Mouse (Mus musculus): ENCODE data around the gene Phf24. TPM values are rescaled to one million over a fixed set of nuclear protein-coding genes. Genes with fewer than 3 reads are reported as not detected.
A peak's percentile ranks its signal among the peaks of the same experiment; 100 is the strongest.

Gene Phf24
- polyA plus RNA-seq, 1 experiment from 2014 or later, result 0.06 TPM

DNA sequence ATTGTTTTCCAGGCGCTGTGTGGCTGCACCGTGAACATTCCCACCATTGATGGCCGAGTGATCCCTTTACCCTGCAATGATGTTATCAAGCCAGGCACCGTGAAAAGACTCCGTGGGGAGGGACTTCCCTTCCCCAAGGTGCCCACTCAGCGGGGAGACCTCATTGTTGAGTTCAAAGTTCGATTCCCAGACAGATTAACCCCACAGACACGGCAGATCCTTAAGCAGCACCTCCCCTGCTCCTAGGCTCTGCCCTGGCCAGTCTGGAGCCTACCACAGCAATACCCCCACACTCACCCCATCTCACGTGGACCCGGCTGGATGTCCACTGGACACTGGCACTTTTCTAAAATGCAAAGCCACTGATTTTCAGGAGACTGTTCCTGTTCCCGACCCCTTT, 40.8 kb downstream of the Phf24 start:
- no peak for ATAC-seq (ENCODE audit: low read depth)
- no peaks in the 10 kb centered on the region for H3K4me1 ChIP-seq (ENCODE audit: control insufficient read depth, low read depth, low read length)
- 66% methylated on average over 11 of the region's 11 CpGs for WGBS (ENCODE audit: insufficient replicate concordance)

GRCm38 (mm10) chr4:42957979-42958378, 41.5 kb downstream of the Phf24 start:
- Histone ChIP-seq H3K27ac (ENCODE audit: low read length) (no peak overlapping the region), H3K4me3 (ENCODE audit: low read depth, low read length) (no peak overlapping the region), H3K4me1 (ENCODE audit: control insufficient read depth, low read depth, low read length) (no peaks in the 10 kb centered on the region), H3K4me2 (ENCODE audit: low read depth, low read length) (no peak overlapping the region), H3K27me3 (ENCODE audit: control insufficient read depth, insufficient read depth, low read depth, low read length) (no peaks in the 10 kb centered on the region), H3K36me3 (ENCODE audit: control insufficient read depth, insufficient read depth) (no peaks in the 10 kb centered on the region), H3K9ac (ENCODE audit: low read depth, low read length) (no peak overlapping the region), H3K9me3 (replicated peaks; ENCODE audit: control insufficient read depth, low read length) (no peaks in the 10 kb centered on the region)
- 73% methylated on average over 8 of the region's 8 CpGs for WGBS (ENCODE audit: insufficient replicate concordance)
- no peak for ATAC-seq (ENCODE audit: low read depth)

More for the DNA sequence above, 40.8 kb downstream of the Phf24 start:
- Histone ChIP-seq H3K4me2 (ENCODE audit: low read depth, low read length) (no peak overlapping the region), H3K27me3 (ENCODE audit: control insufficient read depth, insufficient read depth, low read depth, low read length) (no peaks in the 10 kb centered on the region), H3K27ac (ENCODE audit: low read length) (no peak overlapping the region), H3K9ac (ENCODE audit: low read depth, low read length) (no peak overlapping the region), H3K9me3 (replicated peaks; ENCODE audit: control insufficient read depth, low read length) (no peaks in the 10 kb centered on the region), H3K4me3 (ENCODE audit: low read depth, low read length) (no peak overlapping the region), H3K36me3 (ENCODE audit: control insufficient read depth, insufficient read depth) (no peaks in the 10 kb centered on the region)

- no peaks in the 10 kb centered on the region for H3K4me1 ChIP-seq (ENCODE audit: control insufficient read depth, low read depth, low read length)
- 55% methylated on average over 8 of the region's 8 CpGs for WGBS (ENCODE audit: insufficient replicate concordance)
- no peak for ATAC-seq (ENCODE audit: low read depth)
These were observed 42.5 kb downstream of the Phf24 start for GRCm38 (mm10) chr4:42958942-42959341.

GRCm38 (mm10) chr4:42959382-42959781, 42.9 kb downstream of the Phf24 start:
- Histone ChIP-seq H3K4me2 (ENCODE audit: low read depth, low read length) (no peak overlapping the region), H3K27me3 (ENCODE audit: control insufficient read depth, insufficient read depth, low read depth, low read length) (no peaks in the 10 kb centered on the region), H3K4me3 (ENCODE audit: low read depth, low read length) (no peak overlapping the region), H3K36me3 (ENCODE audit: control insufficient read depth, insufficient read depth) (no peaks in the 10 kb centered on the region), H3K9ac (ENCODE audit: low read depth, low read length) (no peak overlapping the region), H3K4me1 (ENCODE audit: control insufficient read depth, low read depth, low read length) (no peaks in the 10 kb centered on the region), H3K27ac (ENCODE audit: low read length) (no peak overlapping the region), H3K9me3 (replicated peaks; ENCODE audit: control insufficient read depth, low read length) (no peaks in the 10 kb centered on the region)
- WGBS (ENCODE audit: insufficient replicate concordance), result 47% methylated on average over 4 of the region's 4 CpGs
- ATAC-seq (ENCODE audit: low read depth), result no peak

More at GRCm38 (mm10) chr4:42958942-42959341, 42.5 kb downstream of the Phf24 start:
- no peaks in the 10 kb centered on the region for H3K36me3 ChIP-seq (ENCODE audit: control insufficient read depth, insufficient read depth)
- H3K9me3 ChIP-seq (replicated peaks; ENCODE audit: control insufficient read depth, low read length), result no peaks in the 10 kb centered on the region
- no peak overlapping the region for H3K9ac ChIP-seq (ENCODE audit: low read depth, low read length)
- H3K4me2 ChIP-seq (ENCODE audit: low read depth, low read length), result no peak overlapping the region
- no peak overlapping the region for H3K27ac ChIP-seq (ENCODE audit: low read length)
- no peak overlapping the region for H3K4me3 ChIP-seq (ENCODE audit: low read depth, low read length)
- no peaks in the 10 kb centered on the region for H3K27me3 ChIP-seq (ENCODE audit: control insufficient read depth, insufficient read depth, low read depth, low read length)

DNA sequence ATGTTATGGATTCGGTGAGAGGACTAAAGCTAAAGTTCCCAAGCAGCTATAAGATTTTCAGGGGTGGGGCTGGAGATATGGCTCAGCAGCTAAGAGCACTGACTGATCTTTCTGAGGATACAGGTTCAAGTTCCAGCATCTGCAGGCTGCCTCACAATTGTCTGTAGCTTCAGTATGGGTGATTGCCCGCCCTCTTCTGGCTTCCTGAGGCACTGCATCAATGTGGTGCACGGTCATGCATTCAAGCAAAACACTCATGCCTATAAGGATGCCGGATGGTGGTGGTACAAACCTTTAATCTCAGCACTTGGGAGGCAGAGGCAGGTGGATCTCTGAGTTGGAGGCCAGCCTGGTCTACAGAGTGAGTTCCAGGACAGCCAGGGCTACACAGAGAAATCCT, 45.1 kb downstream of the Phf24 start:
- Histone ChIP-seq H3K36me3 (ENCODE audit: control insufficient read depth, insufficient read depth) (no peaks in the 10 kb centered on the region), H3K4me3 (ENCODE audit: low read depth, low read length) (no peak overlapping the region), H3K27me3 (ENCODE audit: control insufficient read depth, insufficient read depth, low read depth, low read length) (no peaks in the 10 kb centered on the region), H3K9me3 (replicated peaks; ENCODE audit: control insufficient read depth, low read length) (no peaks in the 10 kb centered on the region), H3K4me2 (ENCODE audit: low read depth, low read length) (no peak overlapping the region), H3K4me1 (ENCODE audit: control insufficient read depth, low read depth, low read length) (no peaks in the 10 kb centered on the region; the same call in none of the 2 replicates), H3K9ac (ENCODE audit: low read depth, low read length) (no peak overlapping the region), H3K27ac (ENCODE audit: low read length) (no peak overlapping the region)
- ATAC-seq (ENCODE audit: low read depth), result no peak
- WGBS (ENCODE audit: insufficient replicate concordance), result 25% methylated on average over 4 of the region's 4 CpGs

- no peak for ATAC-seq (ENCODE audit: low read depth)
These were observed 47.0 kb downstream of the Phf24 start for GRCm38 (mm10) chr4:42963480-42963879.

GRCm38 (mm10) chr4:42965039-42965719, 48.7 kb downstream of the Phf24 start:
- WGBS (ENCODE audit: insufficient replicate concordance), result 12% methylated on average over 12 of the region's 12 CpGs
- peak; percentile 45; the same call in 1 of the 2 replicates for ATAC-seq (ENCODE audit: low read depth)
- no peaks in the 10 kb centered on the region for H3K27me3 ChIP-seq (ENCODE audit: control insufficient read depth, insufficient read depth, low read depth, low read length)
- H3K36me3 ChIP-seq (ENCODE audit: control insufficient read depth, insufficient read depth), result no peaks in the 10 kb centered on the region
- H3K4me3 ChIP-seq (ENCODE audit: low read depth, low read length), result no peak overlapping the region
- H3K9ac ChIP-seq (ENCODE audit: low read depth, low read length), result no peak overlapping the region
- H3K9me3 ChIP-seq (replicated peaks; ENCODE audit: control insufficient read depth, low read length), result no peaks in the 10 kb centered on the region
- H3K4me2 ChIP-seq (ENCODE audit: low read depth, low read length), result peak overlapping the region; percentile 37
- no peaks in the 10 kb centered on the region; the same call in none of the 2 replicates for H3K4me1 ChIP-seq (ENCODE audit: control insufficient read depth, low read depth, low read length)
- no peak overlapping the region for H3K27ac ChIP-seq (ENCODE audit: low read length)

More at GRCm38 (mm10) chr4:42963480-42963879, 47.0 kb downstream of the Phf24 start:
- no peaks in the 10 kb centered on the region; the same call in none of the 2 replicates for H3K4me1 ChIP-seq (ENCODE audit: control insufficient read depth, low read depth, low read length)
- H3K4me2 ChIP-seq (ENCODE audit: low read depth, low read length), result no peak overlapping the region
- WGBS (ENCODE audit: insufficient replicate concordance), result 85% methylated on average over 2 of the region's 2 CpGs
- no peaks in the 10 kb centered on the region for H3K9me3 ChIP-seq (replicated peaks; ENCODE audit: control insufficient read depth, low read length)
- H3K36me3 ChIP-seq (ENCODE audit: control insufficient read depth, insufficient read depth), result no peaks in the 10 kb centered on the region
- H3K27ac ChIP-seq (ENCODE audit: low read length), result no peak overlapping the region
- no peaks in the 10 kb centered on the region for H3K27me3 ChIP-seq (ENCODE audit: control insufficient read depth, insufficient read depth, low read depth, low read length)
- no peak overlapping the region for H3K9ac ChIP-seq (ENCODE audit: low read depth, low read length)
- no peak overlapping the region for H3K4me3 ChIP-seq (ENCODE audit: low read depth, low read length)

DNA sequence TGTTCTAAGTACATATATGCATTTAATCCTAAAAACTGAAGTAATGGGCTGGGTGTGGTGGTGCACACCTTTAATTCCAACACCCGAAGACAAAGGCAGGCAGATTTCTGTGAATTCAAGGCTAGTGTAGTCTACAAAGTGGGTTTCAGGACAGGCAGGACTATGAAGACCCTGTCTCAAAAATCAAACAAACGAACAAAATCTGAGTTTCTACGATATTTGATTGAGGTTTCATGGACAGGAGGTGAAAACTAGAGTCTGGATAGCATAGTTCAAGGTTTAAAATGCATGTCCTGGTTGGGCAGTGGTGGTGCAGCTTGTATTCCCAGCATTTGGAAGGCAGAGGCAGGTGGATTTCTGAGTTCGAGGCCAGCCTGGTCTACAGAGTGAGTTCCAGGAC, 52.8 kb downstream of the Phf24 start, which contains the start of gene 1700022I11Rik:
Gene 1700022I11Rik (plus strand): TSS at position 301 of the 400 bp plus-strand sequence.
- no peak within 1 kb of the TSS for H3K27ac ChIP-seq (ENCODE audit: low read length)
- H3K9me3 ChIP-seq (replicated peaks; ENCODE audit: control insufficient read depth, low read length), result no peaks in the 10 kb centered on the region
- no peak within 1 kb of the TSS for H3K9ac ChIP-seq (ENCODE audit: low read depth, low read length)
- no peaks in the 10 kb centered on the region; the same call in none of the 2 replicates for H3K4me1 ChIP-seq (ENCODE audit: control insufficient read depth, low read depth, low read length)
- H3K36me3 ChIP-seq (ENCODE audit: control insufficient read depth, insufficient read depth), result no peaks in the 10 kb centered on the region
- no peak within 1 kb of the TSS for H3K4me2 ChIP-seq (ENCODE audit: low read depth, low read length)
- H3K4me3 ChIP-seq (ENCODE audit: low read depth, low read length), result no peak within 1 kb of the TSS
- no peak for ATAC-seq (ENCODE audit: low read depth)
- no peaks in the 10 kb centered on the region for H3K27me3 ChIP-seq (ENCODE audit: control insufficient read depth, insufficient read depth, low read depth, low read length)
- WGBS (ENCODE audit: insufficient replicate concordance), result 59% methylated on average over 4 of the region's 4 CpGs

DNA sequence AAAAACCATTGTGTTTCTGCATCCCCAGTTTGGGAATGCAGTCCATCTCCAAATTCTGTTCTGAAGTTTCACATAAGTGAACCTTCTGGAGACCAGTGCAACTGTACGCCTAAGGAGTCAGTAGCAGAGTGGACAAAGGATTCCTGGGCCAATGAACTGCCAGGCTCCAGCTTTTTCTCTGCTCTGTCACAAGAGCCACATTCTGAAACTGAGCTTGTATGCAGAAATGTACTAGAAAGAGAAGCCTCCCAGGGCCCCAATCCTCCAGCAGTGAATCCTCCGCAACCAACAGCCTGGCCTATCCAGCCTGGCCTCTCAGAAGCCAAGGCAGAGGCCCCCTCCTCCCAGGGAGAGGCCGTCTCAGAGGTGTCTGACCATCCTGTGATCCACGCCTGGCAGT, 56.5 kb downstream of the Phf24 start:
- no peak overlapping the region for H3K4me2 ChIP-seq (ENCODE audit: low read depth, low read length)
- H3K4me1 ChIP-seq (ENCODE audit: control insufficient read depth, low read depth, low read length), result no peaks in the 10 kb centered on the region
- H3K27ac ChIP-seq (ENCODE audit: low read length), result no peak overlapping the region
- H3K36me3 ChIP-seq (ENCODE audit: control insufficient read depth, insufficient read depth), result no peaks in the 10 kb centered on the region; the same call in none of the 2 replicates
- ATAC-seq (ENCODE audit: low read depth), result no peak
- H3K9me3 ChIP-seq (replicated peaks; ENCODE audit: control insufficient read depth, low read length), result no peaks in the 10 kb centered on the region
- no peak overlapping the region for H3K9ac ChIP-seq (ENCODE audit: low read depth, low read length)
- H3K27me3 ChIP-seq (ENCODE audit: control insufficient read depth, insufficient read depth, low read depth, low read length), result no peaks in the 10 kb centered on the region
- H3K4me3 ChIP-seq (ENCODE audit: low read depth, low read length), result no peak overlapping the region
- WGBS (ENCODE audit: insufficient replicate concordance), result 76% methylated on average over 4 of the region's 4 CpGs

Measured in liver, embryonic 16.5 days (tissue).